Mouse (Mus musculus) gastrocnemius, adult 2 months (tissue): ENCODE data around the gene Fscn3. TPM values are rescaled to one million over a fixed set of nuclear protein-coding genes. Genes with fewer than 3 reads are reported as not detected.

Experiments
- DNase-seq: peaks from one replicate; pipeline ENCODE4 v3.0.0; 2022
- H3K27ac ChIP-seq: fragments of 200-600 bp; 2 replicates; pipeline ENCODE4 v1.8.1; 2022; ENCODE audit warnings: mild to moderate bottlenecking
- H3K4me3 ChIP-seq: fragments of 200-600 bp; 2 replicates; pipeline ENCODE4 v1.8.1; 2022; ENCODE audit warnings: mild to moderate bottlenecking, moderate library complexity
- CTCF ChIP-seq: fragments of 200-600 bp; IDR thresholded peaks from 2 replicates; pipeline ENCODE4 v1.8.1; 2022; ENCODE audit warnings: antibody characterized with exemption, mild to moderate bottlenecking, moderate library complexity
- intact Hi-C: fragments of 180-260 bp; cut with DNase I; formaldehyde crosslinking; loops from one replicate; pipeline ENCODE4 v1.15.1; 2025
- total RNA-seq, 2 experiments: library from RNA; stranded (reverse); gene quantifications; 2 replicates each; pipeline ENCODE4 v1.2.3; 2021

Fscn3 gene
- total RNA-seq, 2 experiments from 2014 or later = not detected

- Histone ChIP-seq H3K4me3 (peak overlapping the region; percentile 68), H3K27ac (peak overlapping the region; percentile 79)
- DNase-seq = peak; percentile 93
- intact Hi-C loops = no loop called here
- peak; percentile 21; the same call in 1 of the 2 replicates for TF ChIP-seq CTCF
These were observed 9.1 kb upstream of the Fscn3 start for GRCm38 (mm10) chr6:28418449-28418848.

- no peak overlapping the region for H3K27ac ChIP-seq
- H3K4me3 ChIP-seq = peak overlapping the region; percentile 80
- intact Hi-C loops = loop anchor here (5.0 kb wide), 2 partner anchors 43 to 157 kb away; no protein-coding TSS in a partner anchor
- DNase-seq = no peak
- no peak for TF ChIP-seq CTCF
These were observed 7.9 kb upstream of the Fscn3 start for GRCm38 (mm10) chr6:28419673-28420072.

- DNase-seq = no peak
- intact Hi-C loops = loop anchor here (5.0 kb wide), 2 partner anchors 42 to 158 kb away; no protein-coding TSS in a partner anchor
- Histone ChIP-seq H3K4me3 (peak overlapping the region; percentile 80), H3K27ac (peak overlapping the region; percentile 97; the same call in 1 of the 2 replicates)
- TF ChIP-seq CTCF = no peak
These were observed 7.2 kb upstream of the Fscn3 start for GRCm38 (mm10) chr6:28420361-28420760.

- peak overlapping the region; percentile 80 for H3K4me3 ChIP-seq
- no peak for DNase-seq
- no peak for TF ChIP-seq CTCF
- intact Hi-C loops = loop anchor here (5.0 kb wide), 2 partner anchors 41 to 159 kb away; no protein-coding TSS in a partner anchor
- H3K27ac ChIP-seq = peak overlapping the region; percentile 97
These were observed 6.7 kb upstream of the Fscn3 start for GRCm38 (mm10) chr6:28420865-28421264.

GRCm38 (mm10) chr6:28421469-28422000 is 6.1 kb upstream of the Fscn3 start:
- intact Hi-C loops = loop anchor here (5.0 kb wide), 2 partner anchors 41 to 159 kb away; no protein-coding TSS in a partner anchor
- peak; percentile 60 for TF ChIP-seq CTCF
- peak; percentile 97 for DNase-seq
- H3K27ac ChIP-seq = peak overlapping the region; percentile 97
- H3K4me3 ChIP-seq = peak overlapping the region; percentile 80

GRCm38 (mm10) chr6:28422651-28423290 is 4.8 kb upstream of the Fscn3 start:
- H3K27ac ChIP-seq = peak overlapping the region; percentile 97
- intact Hi-C loops = loop anchor here (1.0 to 5.0 kb wide), 3 partner anchors 40 to 160 kb away; no protein-coding TSS in a partner anchor
- no peak for DNase-seq
- H3K4me3 ChIP-seq = peak overlapping the region; percentile 96
- no peak for TF ChIP-seq CTCF

GRCm38 (mm10) chr6:28423313-28423712 is 4.3 kb upstream of the Fscn3 start, which contains the start of gene Arf5:
Arf5 (plus strand) TSS chr6:28423560.
- DNase-seq = peak; percentile 98
- H3K4me3 ChIP-seq = peak within 1 kb of the TSS; percentile 96
- intact Hi-C loops = loop anchor here (1.0 to 5.0 kb wide), 3 partner anchors 39 to 161 kb away; no protein-coding TSS in a partner anchor
- H3K27ac ChIP-seq = peak within 1 kb of the TSS; percentile 97
- TF ChIP-seq CTCF = no peak

GRCm38 (mm10) chr6:28423767-28424695 is 3.6 kb upstream of the Fscn3 start:
- DNase-seq = peak; percentile 59
- peak overlapping the region; percentile 96 for H3K4me3 ChIP-seq
- TF ChIP-seq CTCF = peak; percentile 23; the same call in 1 of the 2 replicates
- intact Hi-C loops = loop anchor here (1.0 to 5.0 kb wide), 3 partner anchors 38 to 162 kb away; no protein-coding TSS in a partner anchor
- peak overlapping the region; percentile 97 for H3K27ac ChIP-seq

GRCm38 (mm10) chr6:28425019-28425418 is 2.6 kb upstream of the Fscn3 start:
- TF ChIP-seq CTCF = no peak
- peak; percentile 26 for DNase-seq
- intact Hi-C loops = no loop called here
- no peak overlapping the region for H3K27ac ChIP-seq
- H3K4me3 ChIP-seq = peak overlapping the region; percentile 96

- no peak for TF ChIP-seq CTCF
- no peak for DNase-seq
- Histone ChIP-seq H3K27ac (no peak within 1 kb of the TSS), H3K4me3 (no peak within 1 kb of the TSS)
- intact Hi-C loops = no loop called here
These were observed 701 bp downstream of the Fscn3 start, which contains the start of gene Gcc1 for GRCm38 (mm10) chr6:28428290-28428689. Gcc1 (minus strand) TSS chr6:28428390.

GRCm38 (mm10) chr6:28429870-28430269 is 2.3 kb downstream of the Fscn3 start:
- H3K27ac ChIP-seq = no peak overlapping the region
- TF ChIP-seq CTCF = no peak
- intact Hi-C loops = no loop called here
- no peak for DNase-seq
- H3K4me3 ChIP-seq = no peak overlapping the region
